Mouse (Mus musculus): ENCODE data around the gene Lalba.
"Not testable (repeated sequence)": the region's sequence is repeated elsewhere in the genome, so short reads cannot be mapped to it uniquely, and the experiment has no call there.

Lalba gene

DNA sequence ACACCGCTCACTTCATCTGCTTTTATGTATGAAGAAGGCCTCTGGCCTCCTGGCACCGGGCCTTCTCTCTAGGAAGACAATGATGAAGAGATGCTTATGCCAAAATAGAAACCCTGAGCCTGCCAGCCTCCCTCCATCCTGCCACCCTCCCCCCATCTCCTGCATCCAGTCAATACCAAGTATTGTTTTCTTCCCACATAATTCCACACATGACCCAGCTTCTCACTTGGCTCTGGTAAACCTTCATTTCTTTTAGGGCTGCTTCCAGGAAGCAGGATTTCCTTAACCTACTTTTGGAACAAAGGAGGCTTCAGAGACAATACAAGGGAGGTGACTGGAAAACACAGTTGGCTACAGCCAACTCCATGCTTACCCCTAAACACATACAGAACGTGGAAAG, at the start of gene Lalba:
Gene Lalba (minus strand): TSS at position 21 of the 400 bp plus-strand sequence.
- DNase-seq = no peak

DNA sequence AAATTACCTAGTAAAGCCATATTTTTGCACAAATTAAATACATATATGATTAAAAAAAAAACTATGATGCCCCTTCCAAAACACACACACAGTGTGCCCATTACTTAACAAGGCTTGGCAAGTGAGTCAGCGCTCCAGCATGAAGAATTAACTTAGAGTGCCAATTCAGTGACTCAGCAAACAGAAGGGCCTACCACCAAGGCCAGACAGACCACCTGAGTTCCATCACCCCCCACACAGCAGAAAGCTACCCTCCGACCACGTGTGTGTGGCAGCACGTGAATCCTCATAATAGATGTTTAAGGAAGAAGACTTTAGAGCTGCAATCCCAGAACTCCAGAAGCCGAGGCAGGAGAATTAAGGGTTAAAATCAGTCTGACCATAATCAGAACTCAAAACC, 49.8 kb upstream of the Lalba start:
- no peak for DNase-seq

DNA sequence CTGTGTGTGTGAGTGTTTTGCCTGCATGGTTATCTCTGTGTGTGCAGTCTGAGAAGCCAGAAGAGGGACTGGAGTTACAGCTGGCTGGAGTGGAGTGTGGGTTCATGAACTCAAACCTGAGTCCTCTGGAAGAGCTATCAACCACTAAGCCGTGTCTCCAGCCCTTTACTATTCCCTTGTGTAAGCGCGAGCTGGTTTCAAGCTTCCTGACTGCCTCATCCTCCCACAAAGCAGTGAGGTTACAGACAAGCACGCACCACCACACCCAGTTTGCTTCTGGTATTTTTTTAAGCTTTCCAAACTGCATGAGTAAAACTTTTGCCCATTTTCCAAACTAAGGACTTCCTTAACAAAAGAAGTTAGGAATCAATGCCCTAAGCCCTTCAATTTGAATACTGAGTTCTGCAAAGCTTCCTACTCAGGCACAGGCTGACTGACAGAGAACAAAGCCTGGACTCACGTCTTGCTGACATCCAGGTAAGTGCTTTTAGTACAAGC, 45.6 kb upstream of the Lalba start:
- no peak for DNase-seq

DNA sequence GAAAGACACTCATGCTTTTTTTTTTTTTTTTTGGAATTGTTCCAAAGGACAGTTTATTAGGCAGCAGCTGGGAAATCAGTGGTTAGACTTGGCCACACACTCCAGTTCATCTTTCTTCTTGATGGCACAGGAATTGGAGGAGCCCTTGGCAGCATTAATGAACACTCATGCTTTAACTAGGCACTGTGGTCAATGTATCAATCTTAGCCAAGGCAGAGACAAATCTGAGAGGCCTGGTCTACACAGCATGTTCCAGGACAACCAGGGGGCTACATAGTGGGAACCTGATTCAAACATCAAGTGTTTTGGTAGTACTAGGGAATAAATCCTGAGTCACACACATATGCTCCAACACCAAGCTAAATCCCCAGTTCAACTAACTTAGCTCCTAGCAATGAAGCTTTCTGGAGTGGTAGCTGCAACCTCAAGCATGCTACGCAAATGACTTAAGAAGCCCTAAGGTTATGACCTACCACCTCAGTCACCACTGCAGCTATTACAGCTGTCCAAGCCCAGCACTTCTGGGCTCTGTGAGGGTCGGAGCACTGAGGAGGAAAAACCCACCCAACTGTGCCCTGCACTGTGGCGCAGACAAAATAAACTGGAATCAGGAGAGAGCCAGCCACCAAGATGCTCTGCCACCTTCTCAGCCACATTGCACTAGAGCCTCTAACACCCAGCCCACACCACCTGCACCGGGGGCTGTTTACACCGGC, 44.7 kb upstream of the Lalba start:
- no peak for DNase-seq

DNA sequence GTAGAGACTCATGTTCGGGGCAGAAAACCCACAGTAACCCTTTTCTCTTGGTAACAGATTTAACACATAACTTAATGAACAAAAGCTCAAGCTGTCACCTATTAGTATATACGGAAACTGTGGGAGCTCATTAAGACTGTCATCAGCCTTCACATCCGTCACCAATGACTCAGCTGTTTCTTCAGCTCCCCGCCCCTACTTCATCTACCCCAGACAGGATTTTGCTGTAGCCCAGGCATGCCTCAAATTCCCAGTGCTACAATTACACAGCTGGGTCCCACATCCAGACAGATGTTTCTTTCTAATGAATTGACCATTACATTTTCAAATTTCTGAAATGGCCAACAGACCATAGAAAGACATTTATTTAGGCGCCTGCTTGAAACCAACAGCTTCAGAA, 43.5 kb upstream of the Lalba start:
- no peak for DNase-seq

DNA sequence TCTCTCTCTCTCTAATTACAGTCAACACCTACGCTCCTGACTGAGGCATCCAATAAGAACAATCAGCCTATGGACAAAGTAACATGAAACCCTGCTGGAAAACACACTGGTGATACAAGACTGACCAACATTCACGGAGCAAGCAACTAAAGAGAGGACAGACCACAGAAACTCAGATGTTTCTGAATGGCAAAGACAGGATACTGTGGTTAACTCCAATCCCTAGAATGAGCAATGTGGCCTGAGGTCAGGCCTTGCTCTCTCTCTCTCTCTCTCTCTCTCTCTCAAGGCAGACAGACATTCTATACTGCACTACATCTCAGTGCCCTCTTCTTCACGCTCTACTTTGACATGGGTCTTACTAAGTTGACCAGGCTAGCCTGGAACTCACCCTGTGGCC, 38.7 kb upstream of the Lalba start:
- DNase-seq = no peak

DNA sequence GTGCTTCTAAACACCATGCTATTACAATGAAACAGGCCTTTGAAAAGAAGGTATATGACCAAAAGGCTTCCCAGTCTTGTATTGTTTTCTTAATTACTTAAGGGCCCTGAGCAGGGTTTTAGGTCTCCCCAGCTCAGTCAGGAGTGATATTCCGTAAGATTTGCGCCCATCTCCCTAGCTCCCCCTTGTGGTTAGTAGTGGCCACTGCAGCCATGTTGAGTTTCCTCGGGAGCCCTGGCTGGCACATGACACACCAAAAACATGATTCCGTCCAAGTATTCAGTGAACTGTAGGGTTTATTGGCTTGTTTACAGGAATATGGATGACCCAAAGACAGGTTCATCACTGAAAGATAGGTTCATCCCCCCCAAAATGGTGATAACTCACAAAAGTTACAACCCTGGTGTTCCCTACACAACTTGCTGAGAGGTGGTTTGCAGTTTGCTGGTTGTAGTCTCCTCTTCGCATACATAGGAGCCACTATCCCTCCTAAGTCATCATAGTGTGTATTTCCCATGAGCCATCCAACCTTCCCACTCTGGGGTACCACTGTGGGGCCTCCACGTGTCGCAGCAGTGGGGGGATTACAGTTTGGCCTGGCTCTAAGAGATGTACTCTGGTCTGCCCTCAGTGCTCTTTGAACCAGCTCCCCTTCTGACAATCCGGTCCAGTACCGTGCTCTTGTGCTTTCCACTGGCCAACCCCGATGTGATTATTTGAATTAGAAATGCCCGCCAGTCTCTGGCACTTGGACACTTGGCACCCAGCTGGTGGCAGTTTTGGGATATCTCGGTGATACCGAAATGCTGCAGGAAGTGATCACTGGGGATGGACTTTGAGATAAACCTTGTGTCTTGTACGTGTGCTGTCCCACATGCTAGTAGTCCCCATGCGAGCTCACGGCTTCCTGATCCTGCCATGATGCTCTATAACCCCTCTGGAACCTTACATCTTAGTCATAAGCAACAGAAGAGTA, 35.1 kb upstream of the Lalba start:
- peak; percentile 75 for DNase-seq

DNA sequence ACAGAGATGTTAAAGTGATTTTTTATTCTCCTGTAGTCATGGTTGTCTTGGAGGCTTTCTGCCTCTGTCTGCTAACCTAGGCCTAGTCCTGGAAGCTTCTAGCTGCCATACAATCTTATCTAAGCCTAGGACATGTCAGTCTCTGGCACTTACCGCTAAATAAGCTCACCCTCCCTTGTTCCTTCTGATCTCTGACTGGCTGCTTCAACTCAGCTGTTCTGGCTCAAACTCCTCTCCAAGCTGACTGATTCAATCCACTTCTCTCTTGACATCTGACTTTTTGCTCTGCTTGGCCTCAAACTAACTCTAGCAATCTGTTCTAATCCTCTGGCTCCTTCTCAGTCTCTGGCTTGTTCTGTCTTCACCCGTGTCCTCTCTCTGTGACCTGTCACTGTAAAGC, 32.3 kb upstream of the Lalba start:
- DNase-seq = not testable (repeated sequence)

DNA sequence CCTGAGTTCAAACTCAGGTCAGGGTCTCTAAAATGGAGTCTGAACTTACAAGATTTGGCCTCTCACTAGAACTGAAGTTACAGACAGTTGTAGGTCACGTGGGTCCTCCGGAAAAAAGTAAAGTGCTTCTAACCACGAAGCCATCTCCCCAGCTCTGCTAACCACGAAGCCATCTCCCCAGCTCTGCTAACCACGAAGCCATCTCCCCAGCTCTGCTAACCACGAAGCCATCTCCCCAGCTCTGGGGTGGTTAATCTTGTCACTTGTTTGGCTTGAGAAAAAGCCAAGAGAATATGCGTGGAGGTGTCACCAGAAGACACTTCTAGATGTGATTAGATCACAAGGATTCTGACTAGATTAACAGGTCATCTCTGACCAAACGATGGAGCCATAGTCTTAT, 31.6 kb upstream of the Lalba start:
- no peak for DNase-seq

DNA sequence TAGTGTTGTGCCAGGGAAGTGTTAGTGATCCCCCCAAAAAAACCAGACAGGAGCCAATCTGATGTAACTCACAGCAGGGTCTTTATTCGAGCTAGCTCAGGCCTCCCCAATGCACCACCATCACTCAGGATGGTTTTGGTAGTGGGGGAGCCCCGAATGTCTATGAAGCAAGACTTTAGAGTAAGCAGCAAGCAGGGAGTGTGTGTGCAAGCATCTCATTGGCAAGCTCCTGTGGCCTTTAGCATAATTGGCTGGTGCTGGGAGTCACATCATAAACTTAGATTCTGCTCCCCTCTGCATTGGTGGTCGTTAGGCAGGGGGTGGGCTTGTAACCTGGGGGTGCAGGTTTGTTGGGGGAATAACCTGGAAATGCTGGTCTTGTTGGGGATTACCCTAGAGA, 31.2 kb upstream of the Lalba start:
- not testable (repeated sequence) for DNase-seq

DNA sequence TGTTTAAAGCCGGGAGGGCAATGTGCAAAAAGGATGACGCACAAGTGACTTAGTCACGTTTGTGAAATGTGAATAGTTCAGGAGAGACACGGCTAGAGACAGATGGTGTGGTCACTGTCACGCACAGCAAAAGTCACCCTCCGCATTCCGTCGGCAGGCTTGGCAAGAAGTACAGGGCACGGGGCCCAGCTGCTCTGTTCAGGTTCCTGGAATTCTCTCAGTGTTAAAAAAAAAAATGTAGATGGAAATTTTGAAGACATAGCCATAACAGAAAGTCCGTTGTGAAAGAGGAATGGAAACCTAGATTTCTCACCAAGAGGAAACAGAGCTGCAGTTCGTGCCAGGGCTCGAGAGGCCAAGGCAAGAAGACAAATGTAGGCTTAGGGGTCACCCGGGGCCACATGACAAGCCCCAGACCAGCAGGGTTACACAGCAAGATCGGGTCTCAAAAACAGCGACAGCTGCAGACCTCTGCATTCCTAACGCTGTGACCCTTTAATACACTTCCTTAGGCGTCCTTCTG, 30.3 kb upstream of the Lalba start:
- DNase-seq = peak; percentile 72

DNA sequence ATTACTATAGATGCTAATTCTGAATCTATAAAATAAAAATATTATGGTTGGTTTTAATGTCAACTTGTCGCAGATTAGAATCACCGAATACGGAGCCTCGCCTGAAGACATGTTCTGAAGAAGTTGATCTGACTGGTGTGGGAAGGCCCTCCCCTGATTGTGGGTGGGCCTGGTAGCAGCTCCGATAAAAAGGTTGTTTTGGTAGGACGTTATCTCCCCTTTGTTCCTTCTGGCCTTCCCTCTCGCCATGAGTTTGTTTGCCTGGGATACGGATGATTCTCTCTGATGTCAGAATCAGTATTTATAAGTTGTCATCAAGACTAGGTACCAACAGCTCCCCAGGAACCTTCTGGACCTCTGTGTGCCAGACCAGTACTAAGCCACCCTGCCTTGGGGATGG, 29.7 kb upstream of the Lalba start:
- DNase-seq = no peak

DNA sequence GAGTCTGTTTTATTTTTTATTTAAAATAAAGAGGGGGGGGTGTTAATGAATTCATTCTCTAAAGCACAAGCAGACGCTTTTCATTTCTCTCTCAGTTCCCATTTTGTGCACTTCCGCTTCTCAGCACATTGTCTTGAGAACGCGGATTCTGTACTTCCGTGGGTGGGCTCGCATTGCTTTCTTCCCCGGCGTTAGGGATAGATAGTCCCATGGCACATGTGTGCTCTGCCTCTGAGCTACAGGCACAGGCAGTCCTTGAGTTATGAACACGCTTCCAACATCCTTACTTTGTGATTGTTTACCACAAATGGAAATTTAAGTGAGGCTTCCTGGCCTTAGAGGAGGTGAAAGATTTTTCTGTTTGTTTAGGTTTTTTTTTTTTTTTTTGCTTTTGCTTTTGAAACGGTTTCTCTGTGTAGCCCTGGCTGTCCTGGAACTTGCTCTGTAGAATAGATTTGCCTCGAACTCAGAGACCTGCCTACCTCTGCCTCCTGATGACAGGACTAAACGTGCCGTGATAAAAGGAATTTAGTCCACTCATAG, 28.9 kb upstream of the Lalba start:
- peak; percentile 63 for DNase-seq

DNA sequence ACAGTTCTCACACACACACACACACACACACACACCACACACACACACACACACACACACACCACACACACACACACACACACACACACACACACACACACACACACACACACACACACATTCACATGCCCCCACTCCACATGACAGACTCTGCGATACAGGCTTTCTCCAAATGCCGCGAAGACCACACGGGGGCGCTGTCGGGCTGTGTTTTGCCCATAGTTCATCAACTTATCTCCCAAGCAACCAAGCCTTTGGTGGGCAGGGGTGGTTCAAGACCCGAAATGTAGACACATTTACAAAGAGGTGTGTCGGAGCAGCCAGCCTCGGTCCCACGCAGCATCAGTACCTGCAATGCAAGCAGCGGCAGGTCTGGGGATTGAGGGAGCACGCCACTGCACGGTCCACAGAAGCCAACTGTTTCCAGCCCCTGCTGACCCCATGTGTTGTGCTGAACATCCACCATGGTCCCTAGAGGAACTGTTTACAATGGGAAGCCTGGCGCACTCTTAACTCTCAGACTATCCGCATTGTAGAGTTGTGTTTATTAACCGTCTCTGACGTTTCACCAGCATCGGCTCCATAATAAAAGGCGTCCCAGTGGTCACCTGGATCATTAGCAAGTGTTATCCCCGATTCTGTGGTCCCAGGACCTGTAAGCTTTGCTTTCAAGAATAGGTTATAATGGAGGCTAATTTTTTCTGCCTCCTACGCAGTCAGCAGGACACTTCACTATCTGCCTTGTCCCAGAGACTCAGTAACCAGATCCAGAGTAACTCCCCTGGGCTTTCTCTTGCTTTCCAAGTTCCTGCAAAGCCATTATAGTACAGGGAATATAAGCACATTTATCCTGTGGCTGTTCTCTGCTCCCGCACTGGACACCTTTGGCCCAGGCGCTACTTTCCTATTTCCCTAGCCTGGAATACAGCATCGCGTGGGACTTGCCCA, 28.2 kb upstream of the Lalba start:
- DNase-seq = peak; percentile 87

DNA sequence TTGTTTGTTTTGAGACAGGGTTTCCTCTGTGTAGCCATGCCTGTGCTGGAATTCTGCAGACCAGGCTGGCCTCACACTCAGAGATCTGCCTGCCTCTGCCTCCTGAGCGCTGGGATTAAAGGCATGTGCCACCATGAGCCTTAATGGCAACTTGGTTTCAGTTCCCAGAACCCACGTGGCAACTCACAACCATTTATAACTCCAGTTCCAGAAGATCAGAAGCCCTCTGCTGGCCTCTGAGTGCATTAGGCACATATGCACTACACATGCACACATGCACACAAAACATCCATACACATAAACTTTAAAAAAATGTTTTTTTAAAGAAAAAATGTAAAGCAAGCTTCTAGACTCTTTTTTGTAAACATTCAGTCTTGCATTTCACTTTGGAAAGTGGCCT, 26.9 kb upstream of the Lalba start:
- DNase-seq = no peak

DNA sequence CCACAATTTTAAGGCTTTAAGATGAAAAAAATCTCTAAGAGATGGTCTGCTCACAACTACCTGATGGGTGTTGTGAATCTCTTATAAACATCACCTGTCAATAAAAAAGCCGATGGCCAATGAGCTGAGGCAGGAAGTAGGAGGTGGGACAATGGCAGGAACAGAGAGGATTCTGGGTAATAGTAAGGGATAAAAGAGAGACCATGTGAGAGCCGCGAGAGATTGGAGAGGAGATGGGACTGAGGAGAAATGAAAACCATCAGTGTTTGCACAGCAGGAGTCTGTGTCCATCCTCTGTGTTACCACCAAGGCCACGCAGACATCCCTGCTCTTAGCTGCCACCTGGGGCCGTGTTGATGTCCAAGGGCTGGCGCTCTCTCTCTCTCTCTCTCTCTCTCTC, 24.8 kb upstream of the Lalba start:
- no peak for DNase-seq

DNA sequence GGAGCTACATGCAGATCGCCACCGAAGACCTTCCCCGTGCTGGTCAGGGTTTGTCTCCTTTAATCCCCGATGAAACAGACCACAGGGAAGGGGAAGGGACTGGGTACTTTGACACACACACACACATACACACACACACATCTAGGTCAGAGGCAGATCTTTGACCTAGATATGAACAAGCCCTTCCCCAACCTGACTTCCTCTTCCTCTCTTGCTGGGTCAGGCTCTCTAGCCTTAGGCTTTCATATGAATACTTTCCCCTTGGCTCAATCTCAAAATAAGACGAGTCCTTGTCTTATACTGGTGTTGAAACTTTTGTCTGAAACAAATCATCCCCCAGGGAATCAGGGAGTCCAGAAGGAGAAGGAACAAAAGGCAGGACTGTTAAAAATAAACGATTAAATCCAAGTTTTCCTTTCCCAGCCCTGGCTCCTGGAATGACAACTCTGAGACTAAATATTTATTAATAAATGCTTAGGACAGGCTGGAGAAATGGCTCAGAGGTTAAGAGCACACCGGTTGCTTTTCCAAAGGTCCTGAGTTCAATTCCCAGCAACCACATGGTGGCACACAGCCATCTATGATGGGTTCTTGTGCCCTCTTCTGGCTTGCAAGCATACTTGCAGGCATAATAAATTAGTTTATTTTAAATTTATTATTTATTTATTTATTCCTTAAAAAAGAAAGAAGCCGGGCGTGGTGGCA, 23.9 kb upstream of the Lalba start:
- DNase-seq = peak; percentile 46

DNA sequence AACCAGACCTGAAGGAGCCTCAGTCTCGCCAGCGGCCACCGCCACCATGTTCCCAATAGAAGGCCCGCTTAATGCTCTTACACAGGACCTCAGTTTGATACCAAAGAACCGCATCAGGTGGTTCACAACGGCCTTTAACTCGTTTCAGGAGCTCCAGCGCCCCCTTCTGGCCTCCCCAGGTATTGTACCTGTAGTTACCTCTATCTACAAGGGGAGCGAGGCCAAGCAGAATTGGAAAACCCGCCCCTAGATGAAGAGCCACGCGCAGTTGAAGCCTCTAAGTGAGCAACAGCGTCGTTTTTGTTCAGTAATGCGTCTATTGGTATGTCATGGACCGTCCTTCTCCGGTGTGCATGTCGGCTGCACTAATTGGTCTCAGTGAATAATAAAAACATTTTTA, 22.0 kb upstream of the Lalba start:
- peak; percentile 85 for DNase-seq

DNA sequence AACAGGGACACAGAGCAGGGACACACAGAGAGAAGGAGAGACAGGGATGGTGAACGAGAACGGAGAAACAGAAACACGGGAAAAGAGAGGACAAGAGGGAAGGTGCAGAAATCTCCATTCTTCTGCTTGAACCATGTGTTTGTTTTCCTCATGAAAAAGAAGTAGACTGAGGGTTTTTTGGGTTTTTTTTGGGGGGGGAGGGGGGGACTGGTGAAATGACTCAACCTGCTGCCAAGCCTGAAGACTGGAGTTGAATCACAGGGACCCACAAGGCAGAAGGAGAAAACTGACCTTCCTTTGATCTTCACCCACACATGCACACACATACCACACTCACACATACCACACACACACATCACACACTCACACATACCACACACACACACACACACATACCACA, 20.8 kb upstream of the Lalba start:
- no peak for DNase-seq

DNA sequence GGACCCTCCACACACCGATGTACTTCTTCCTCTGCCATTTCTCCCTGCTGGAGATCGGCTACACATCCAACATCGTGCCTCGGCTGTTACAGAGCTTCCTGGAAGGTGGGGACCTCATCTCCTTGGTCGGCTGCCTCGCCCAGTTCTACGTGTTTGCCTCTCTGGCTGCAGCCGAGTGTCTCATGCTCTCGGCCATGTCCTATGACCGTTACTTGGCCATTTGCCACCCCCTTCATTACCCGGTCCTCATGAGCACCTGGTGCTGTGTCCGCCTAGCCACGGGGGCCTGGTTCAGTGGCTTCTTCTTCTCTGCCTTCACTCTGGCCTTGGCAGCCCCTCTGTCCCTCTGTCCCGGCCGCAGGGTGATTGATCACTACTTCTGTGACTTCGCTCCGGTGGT, 15.1 kb upstream of the Lalba start:
- no peak for DNase-seq

DNA sequence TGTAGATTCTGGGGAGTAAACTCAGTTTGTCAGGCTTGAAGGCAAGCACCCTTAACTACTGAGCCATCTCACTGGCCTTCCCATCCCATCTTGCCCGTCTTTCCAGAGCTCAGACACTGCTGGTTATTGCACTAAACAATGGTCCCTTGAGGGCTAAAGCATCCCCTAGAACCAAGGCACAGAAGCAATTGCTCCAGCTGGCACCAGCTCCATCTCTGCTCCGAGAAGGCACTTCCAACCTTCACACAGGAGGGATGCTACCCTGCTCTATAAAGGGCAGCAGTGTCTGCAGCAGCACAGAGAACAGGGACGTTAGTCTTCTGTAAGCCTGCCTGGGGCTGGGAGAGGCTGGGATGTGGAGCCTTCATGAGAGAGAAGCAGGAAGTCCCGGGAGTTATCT, 9.6 kb upstream of the Lalba start, which contains the start of gene Olfr279:
Gene Olfr279 (plus strand): TSS at position 301 of the 400 bp plus-strand sequence.
- no peak for DNase-seq
